Mouse (Mus musculus): ENCODE measurements around the gene Nip7.
"Not testable (repeated sequence)": the region's sequence is repeated elsewhere in the genome, so short reads cannot be mapped to it uniquely, and the experiment has no call there.

Nip7 gene

GRCm38 (mm10) chr8:107065511-107066496, 9.1 kb downstream of the Nip7 start, which contains the start of gene Tmed6:
Gene Tmed6 (minus strand): TSS chr8:107065644.
- DNase-seq (ENCODE audit: extremely low read depth, low read depth, low spot score), result no peak

GRCm38 (mm10) chr8:107073706-107074105, 17.0 kb downstream of the Nip7 start:
- DNase-seq (ENCODE audit: extremely low read depth, low read depth, low spot score), result no peak

GRCm38 (mm10) chr8:107074128-107074527, 17.5 kb downstream of the Nip7 start:
- DNase-seq (ENCODE audit: extremely low read depth, low read depth, low spot score), result no peak

GRCm38 (mm10) chr8:107076239-107076888, 19.7 kb downstream of the Nip7 start:
- no peak for DNase-seq (ENCODE audit: extremely low read depth, low read depth, low spot score)

GRCm38 (mm10) chr8:107085358-107085757, 28.7 kb downstream of the Nip7 start:
- DNase-seq (ENCODE audit: extremely low read depth, low read depth, low spot score), result no peak

GRCm38 (mm10) chr8:107086018-107086417, 29.3 kb downstream of the Nip7 start:
- no peak for DNase-seq (ENCODE audit: extremely low read depth, low read depth, low spot score)

- no peak for DNase-seq (ENCODE audit: extremely low read depth, low read depth, low spot score)
These were observed 31.9 kb downstream of the Nip7 start for GRCm38 (mm10) chr8:107088526-107089063.

- no peak for DNase-seq (ENCODE audit: extremely low read depth, low read depth, low spot score)
These were observed 33.9 kb downstream of the Nip7 start for GRCm38 (mm10) chr8:107090531-107090930.

GRCm38 (mm10) chr8:107095717-107096365, 39.2 kb downstream of the Nip7 start:
- DNase-seq (ENCODE audit: extremely low read depth, low read depth, low spot score), result no peak

GRCm38 (mm10) chr8:107096366-107097036, 39.8 kb downstream of the Nip7 start, which contains the start of gene Terf2:
Gene Terf2 (minus strand): TSS chr8:107096547.
- no peak for DNase-seq (ENCODE audit: extremely low read depth, low read depth, low spot score)

- DNase-seq (ENCODE audit: extremely low read depth, low read depth, low spot score), result no peak
These were observed 44.0 kb downstream of the Nip7 start for GRCm38 (mm10) chr8:107100635-107101034.

GRCm38 (mm10) chr8:107104547-107104946, 47.9 kb downstream of the Nip7 start:
- no peak for DNase-seq (ENCODE audit: extremely low read depth, low read depth, low spot score)

- not testable (repeated sequence) for DNase-seq (ENCODE audit: extremely low read depth, low read depth, low spot score)
These were observed 51.4 kb downstream of the Nip7 start for GRCm38 (mm10) chr8:107108089-107108488.

- DNase-seq (ENCODE audit: extremely low read depth, low read depth, low spot score), result no peak
These were observed 52.5 kb downstream of the Nip7 start for GRCm38 (mm10) chr8:107108978-107109720.

- no peak for DNase-seq (ENCODE audit: extremely low read depth, low read depth, low spot score)
These were observed 53.2 kb downstream of the Nip7 start for GRCm38 (mm10) chr8:107109816-107110435.
